Mouse (Mus musculus): Measurements from ENCODE around the gene Cd40. TPM values are rescaled to one million over a fixed set of nuclear protein-coding genes. Genes with fewer than 3 reads are reported as not detected.

The Cd40 gene
- polyA plus RNA-seq, 1 experiment = 1.1 TPM

DNA sequence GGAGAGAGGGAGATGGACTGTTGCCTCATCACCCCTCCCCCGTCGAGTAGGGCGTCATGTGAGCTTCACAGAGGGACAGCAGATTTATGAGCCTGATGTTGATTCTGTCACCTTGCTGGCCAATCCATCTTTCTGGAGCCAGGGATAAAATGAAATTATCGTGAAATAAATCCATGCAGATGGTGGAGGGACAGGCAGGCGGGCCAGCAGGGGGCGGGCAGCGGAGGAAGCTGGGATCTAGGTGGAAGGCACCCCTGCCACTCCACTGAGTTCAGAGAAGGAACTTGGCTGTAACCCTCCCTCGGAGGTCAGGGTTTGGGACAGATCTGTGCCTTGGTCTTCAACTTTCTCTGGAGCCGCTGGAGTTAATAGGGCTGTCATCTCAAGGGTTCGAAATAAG is 23.2 kb downstream of the Cd40 start:
- H3K36me3 ChIP-seq (ENCODE audit: control insufficient read depth, insufficient read depth) = no peaks in the 10 kb centered on the region
- peaks cover 54% of the 10 kb centered on the region for H3K27me3 ChIP-seq (ENCODE audit: control insufficient read depth, insufficient read depth, insufficient read length)
- no peaks in the 10 kb centered on the region for H3K79me2 ChIP-seq (ENCODE audit: control insufficient read depth, insufficient read depth)
- no peak overlapping the region for H3K4me3 ChIP-seq
- no peak for TF ChIP-seq CEBPB (IDR thresholded peaks at IDR 0.05; ENCODE audit: insufficient read depth, poor library complexity, severe bottlenecking)
- H3K4me2 ChIP-seq (ENCODE audit: low read depth) = no peak overlapping the region
- H3ac ChIP-seq (ENCODE audit: control insufficient read depth, insufficient read length) = no peak overlapping the region

DNA sequence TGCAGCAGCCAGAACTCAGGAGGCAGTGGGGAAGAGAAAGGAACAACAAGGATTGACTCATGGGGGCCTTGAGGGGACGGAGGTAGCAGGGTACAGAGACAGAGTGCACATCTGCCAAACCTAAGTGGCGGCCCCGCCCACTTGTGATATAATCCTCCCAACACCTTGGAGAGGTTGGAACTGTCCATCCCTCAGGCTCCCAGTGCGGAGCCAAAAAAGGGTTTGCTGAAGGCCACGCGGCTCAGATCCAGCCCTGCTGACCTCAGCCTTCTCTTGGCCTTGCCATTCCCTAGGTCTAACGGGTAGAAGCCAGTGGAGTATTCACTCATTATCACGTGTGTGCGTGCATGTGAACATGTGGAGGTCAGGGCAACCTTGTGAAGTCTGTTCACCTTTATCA is 25.2 kb downstream of the Cd40 start:
- Histone ChIP-seq H3K79me2 (ENCODE audit: control insufficient read depth, insufficient read depth) (no peaks in the 10 kb centered on the region), H3K36me3 (ENCODE audit: control insufficient read depth, insufficient read depth) (no peaks in the 10 kb centered on the region)

DNA sequence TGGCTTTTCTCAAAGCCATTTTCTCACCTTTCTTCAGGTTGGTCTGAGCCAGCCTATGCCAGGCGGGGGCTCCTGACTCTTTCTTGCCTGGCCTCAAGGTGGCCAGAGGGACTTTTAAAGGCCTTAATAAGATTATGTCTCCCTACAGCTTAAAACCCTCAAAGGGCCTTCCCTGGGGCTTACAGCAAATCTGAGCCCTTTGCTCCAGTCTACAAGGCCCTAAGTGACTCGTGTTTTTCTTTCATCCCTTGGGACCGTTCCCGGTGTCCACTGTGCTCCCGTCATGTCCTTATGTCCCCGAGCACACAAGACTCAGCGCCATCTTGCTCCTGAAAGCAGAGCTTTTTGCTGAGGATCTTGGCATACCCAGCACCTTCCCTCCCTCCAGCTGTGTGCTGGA is 25.8 kb downstream of the Cd40 start:
- H3K27me3 ChIP-seq (ENCODE audit: control insufficient read depth, insufficient read depth, insufficient read length) = peaks cover 61% of the 10 kb centered on the region
- no peak overlapping the region for H3K4me3 ChIP-seq
- no peaks in the 10 kb centered on the region for H3K79me2 ChIP-seq (ENCODE audit: control insufficient read depth, insufficient read depth)
- H3ac ChIP-seq (ENCODE audit: control insufficient read depth, insufficient read length) = no peak overlapping the region
- H3K36me3 ChIP-seq (ENCODE audit: control insufficient read depth, insufficient read depth) = no peaks in the 10 kb centered on the region
- no peak for TF ChIP-seq USF1 (IDR thresholded peaks at IDR 0.05; ENCODE audit: low read depth)
- TF ChIP-seq TCF12 (IDR thresholded peaks at IDR 0.05; ENCODE audit: insufficient read depth, poor library complexity, severe bottlenecking) = no peak
- no peak for TF ChIP-seq MYOG (IDR thresholded peaks at IDR 0.05; ENCODE audit: control insufficient read depth in 1 of 3, insufficient read depth in 1 of 3, insufficient read length in 2 of 3, low read depth in 2 of 3)
- no peak for TF ChIP-seq E2F4 (IDR thresholded peaks at IDR 0.05; ENCODE audit: insufficient read depth)
- no peak for TF ChIP-seq REST (IDR thresholded peaks at IDR 0.05; ENCODE audit: insufficient read depth, insufficient read length)
- no peak for TF ChIP-seq POLR2AphosphoS2 (IDR thresholded peaks at IDR 0.05; ENCODE audit: insufficient read length, low read depth)
- TF ChIP-seq CEBPB (IDR thresholded peaks at IDR 0.05; ENCODE audit: insufficient read depth, poor library complexity, severe bottlenecking) = no peak
- no peak for TF ChIP-seq MAX (IDR thresholded peaks at IDR 0.05; ENCODE audit: low read depth)
- TF ChIP-seq POLR2A (IDR thresholded peaks at IDR 0.05; ENCODE audit: insufficient read length, low read depth) = no peak
- H3K4me2 ChIP-seq (ENCODE audit: low read depth) = no peak overlapping the region

More for the DNA sequence above, 25.2 kb downstream of the Cd40 start:
- Histone ChIP-seq H3K4me3 (no peak overlapping the region), H3ac (ENCODE audit: control insufficient read depth, insufficient read length) (no peak overlapping the region), H3K4me2 (ENCODE audit: low read depth) (no peak overlapping the region), H3K27me3 (ENCODE audit: control insufficient read depth, insufficient read depth, insufficient read length) (peaks cover 59% of the 10 kb centered on the region)
- TF ChIP-seq POLR2A (IDR thresholded peaks at IDR 0.05; ENCODE audit: insufficient read length, low read depth) (no peak), USF1 (IDR thresholded peaks at IDR 0.05; ENCODE audit: low read depth) (no peak), E2F4 (IDR thresholded peaks at IDR 0.05; ENCODE audit: insufficient read depth) (no peak), TCF3 (IDR thresholded peaks at IDR 0.05; ENCODE audit: insufficient read length, low read depth) (no peak), MAX (IDR thresholded peaks at IDR 0.05; ENCODE audit: low read depth) (no peak), MYOD1 (IDR thresholded peaks at IDR 0.05; ENCODE audit: control insufficient read depth in 1 of 3, insufficient read length in 2 of 3, low read depth in 2 of 3) (no peak), CEBPB (IDR thresholded peaks at IDR 0.05; ENCODE audit: insufficient read depth, poor library complexity, severe bottlenecking) (no peak), POLR2AphosphoS2 (IDR thresholded peaks at IDR 0.05; ENCODE audit: insufficient read length, low read depth) (no peak), MYOG (IDR thresholded peaks at IDR 0.05; ENCODE audit: control insufficient read depth in 1 of 3, insufficient read depth in 1 of 3, insufficient read length in 2 of 3, low read depth in 2 of 3) (no peak), TCF12 (IDR thresholded peaks at IDR 0.05; ENCODE audit: insufficient read depth, poor library complexity, severe bottlenecking) (no peak), SRF (IDR thresholded peaks at IDR 0.05; ENCODE audit: control insufficient read depth, insufficient read length, low read depth) (no peak), REST (IDR thresholded peaks at IDR 0.05; ENCODE audit: insufficient read depth, insufficient read length) (no peak)

DNA sequence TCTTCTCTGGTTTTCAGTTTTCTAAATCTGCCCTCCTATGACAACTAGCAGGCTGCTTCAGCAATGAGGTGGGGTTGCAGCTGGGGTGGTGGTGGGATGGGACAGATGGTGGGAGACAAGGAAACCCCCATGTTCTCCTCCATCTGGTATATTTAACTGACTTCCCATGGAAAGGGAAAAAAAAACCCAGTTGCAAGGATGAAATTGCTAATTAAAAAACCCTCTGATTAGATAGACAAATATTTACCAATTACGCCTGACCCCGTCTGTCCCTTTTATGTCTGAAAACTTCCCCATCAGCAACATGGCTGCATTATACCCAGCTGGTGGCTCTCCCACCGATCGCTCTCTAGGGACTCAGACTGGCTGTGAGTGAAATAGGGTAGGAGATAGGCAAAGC is 31.2 kb downstream of the Cd40 start:
- Histone ChIP-seq H3K4me3 (no peak overlapping the region), H3K36me3 (ENCODE audit: control insufficient read depth, insufficient read depth) (no peaks in the 10 kb centered on the region), H3K4me2 (ENCODE audit: low read depth) (no peak overlapping the region), H3K79me2 (ENCODE audit: control insufficient read depth, insufficient read depth) (no peaks in the 10 kb centered on the region), H3ac (ENCODE audit: control insufficient read depth, insufficient read length) (no peak overlapping the region), H3K27me3 (ENCODE audit: control insufficient read depth, insufficient read depth, insufficient read length) (peaks cover 41% of the 10 kb centered on the region)
- TF ChIP-seq E2F4 (IDR thresholded peaks at IDR 0.05; ENCODE audit: insufficient read depth) (no peak), SRF (IDR thresholded peaks at IDR 0.05; ENCODE audit: control insufficient read depth, insufficient read length, low read depth) (no peak)

DNA sequence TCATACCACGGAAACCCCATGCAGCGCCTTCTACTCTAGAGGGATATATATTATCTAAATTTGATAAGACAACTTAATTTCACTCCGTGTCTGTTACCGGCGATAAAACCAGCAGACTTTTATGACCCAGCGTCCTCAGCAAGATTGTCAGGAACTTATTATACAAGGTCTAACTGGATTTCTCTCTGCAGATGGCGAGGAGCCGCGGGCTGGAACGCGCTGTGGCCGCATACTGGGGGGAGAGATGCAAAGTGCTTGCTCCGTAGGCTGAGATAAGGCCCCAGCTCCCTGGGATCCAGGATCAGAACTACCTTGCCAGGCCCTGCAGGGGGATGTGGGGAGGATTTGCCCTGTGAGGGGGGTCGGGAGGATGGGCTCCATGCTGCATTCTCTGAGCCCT is 34.0 kb downstream of the Cd40 start:
- no peaks in the 10 kb centered on the region for H3K79me2 ChIP-seq (ENCODE audit: control insufficient read depth, insufficient read depth)
- no peaks in the 10 kb centered on the region for H3K36me3 ChIP-seq (ENCODE audit: control insufficient read depth, insufficient read depth)
- TF ChIP-seq POLR2A (IDR thresholded peaks at IDR 0.05; ENCODE audit: insufficient read length, low read depth) = no peak
- no peak for TF ChIP-seq USF1 (IDR thresholded peaks at IDR 0.05; ENCODE audit: low read depth)
- TF ChIP-seq MYOD1 (IDR thresholded peaks at IDR 0.05; ENCODE audit: control insufficient read depth in 1 of 3, insufficient read length in 2 of 3, low read depth in 2 of 3) = no peak
- no peak for TF ChIP-seq CEBPB (IDR thresholded peaks at IDR 0.05; ENCODE audit: insufficient read depth, poor library complexity, severe bottlenecking)
- no peak for TF ChIP-seq TCF3 (IDR thresholded peaks at IDR 0.05; ENCODE audit: insufficient read length, low read depth)
- no peak for TF ChIP-seq E2F4 (IDR thresholded peaks at IDR 0.05; ENCODE audit: insufficient read depth)
- TF ChIP-seq MYOG (IDR thresholded peaks at IDR 0.05; ENCODE audit: control insufficient read depth in 1 of 3, insufficient read depth in 1 of 3, insufficient read length in 2 of 3, low read depth in 2 of 3) = no peak
- TF ChIP-seq TCF12 (IDR thresholded peaks at IDR 0.05; ENCODE audit: insufficient read depth, poor library complexity, severe bottlenecking) = no peak
- no peak for TF ChIP-seq SRF (IDR thresholded peaks at IDR 0.05; ENCODE audit: control insufficient read depth, insufficient read length, low read depth)
- TF ChIP-seq REST (IDR thresholded peaks at IDR 0.05; ENCODE audit: insufficient read depth, insufficient read length) = no peak
- TF ChIP-seq POLR2AphosphoS2 (IDR thresholded peaks at IDR 0.05; ENCODE audit: insufficient read length, low read depth) = no peak
- no peak for TF ChIP-seq MAX (IDR thresholded peaks at IDR 0.05; ENCODE audit: low read depth)
- no peak overlapping the region for H3K4me2 ChIP-seq (ENCODE audit: low read depth)
- no peak overlapping the region for H3K4me3 ChIP-seq
- H3ac ChIP-seq (ENCODE audit: control insufficient read depth, insufficient read length) = no peak overlapping the region
- H3K27me3 ChIP-seq (ENCODE audit: control insufficient read depth, insufficient read depth, insufficient read length) = peaks cover 64% of the 10 kb centered on the region
